Mouse (Mus musculus) olfactory bulb, adult 2 months (tissue): Measurements from ENCODE around the gene Khdrbs2. TPM values are rescaled to one million over a fixed set of nuclear protein-coding genes. Genes with fewer than 3 reads are reported as not detected.
A peak's percentile ranks its signal among the peaks of the same experiment; 100 is the strongest.
"Not testable (repeated sequence)": the region's sequence is repeated elsewhere in the genome, so short reads cannot be mapped to it uniquely, and the experiment has no call there.

ENCODE experiments used
- H3K27ac ChIP-seq: fragments of 200-500 bp; 2 replicates; pipeline ENCODE4 v1.5.1; 2012; ENCODE audit warnings: low read depth, low read length; ENCODE audit not compliant: insufficient read depth
- H3K4me1 ChIP-seq: fragments of 200-500 bp; 2 replicates; pipeline ENCODE4 v1.6.1; 2012; ENCODE audit warnings: low read length; ENCODE audit not compliant: control insufficient read depth, insufficient read depth
- H3K4me3 ChIP-seq: fragments of 200-500 bp; 2 replicates; pipeline ENCODE4 v1.5.1; 2012; ENCODE audit warnings: mild to moderate bottlenecking, low read depth, low read length, moderate library complexity; ENCODE audit not compliant: insufficient read depth
- CTCF ChIP-seq: fragments of 200-500 bp; IDR thresholded peaks from 2 replicates; pipeline ENCODE4 v1.5.1; 2012; ENCODE audit warnings: low read depth, mild to moderate bottlenecking, low read length, moderate library complexity; ENCODE audit not compliant: insufficient read depth
- POLR2A ChIP-seq: fragments of 200-500 bp; IDR thresholded peaks from 2 replicates; pipeline ENCODE4 v1.6.1; 2012; ENCODE audit warnings: mild to moderate bottlenecking, low read depth, low read length, moderate library complexity; ENCODE audit not compliant: insufficient read depth
- WGBS: fragments of 180-500 bp; shearing (Covaris S2); methylation state at CpG from one replicate; pipeline ENCODE4 v1.1.7; 2018; 5-methylcytosine and 5-hydroxymethylcytosine counted together
- polyA plus RNA-seq: library from polyadenylated mRNA; stranded (reverse); fragments of >200 nt; gene quantifications from 2 replicates; pipeline ENCODE4 v1.2.4, GENCODE M21; 2012; ENCODE audit warnings: low replicate concordance; ENCODE audit not compliant: missing spikeins, insufficient read depth, insufficient read length

Gene Khdrbs2
- polyA plus RNA-seq, 1 experiment = not detected

- H3K4me3 ChIP-seq = no peak overlapping the region
- TF ChIP-seq POLR2A (no peak), CTCF (no peak)
- WGBS = 64% methylated on average over 1 of the region's 1 CpGs
- no peaks in the 10 kb centered on the region for H3K4me1 ChIP-seq
- H3K27ac ChIP-seq = no peak overlapping the region
These were observed 257.0 kb downstream of the Khdrbs2 start for GRCm38 (mm10) chr1:32429493-32429892.

- H3K4me1 ChIP-seq = no peaks in the 10 kb centered on the region
- WGBS = 89% methylated on average over 3 of the region's 3 CpGs
- no peak overlapping the region for H3K4me3 ChIP-seq
- TF ChIP-seq POLR2A = no peak
- no peak for TF ChIP-seq CTCF
- H3K27ac ChIP-seq = no peak overlapping the region
These were observed 258.0 kb downstream of the Khdrbs2 start for GRCm38 (mm10) chr1:32430516-32430915.

GRCm38 (mm10) chr1:32433118-32433517 is 260.6 kb downstream of the Khdrbs2 start:
- Histone ChIP-seq H3K4me1 (no peaks in the 10 kb centered on the region), H3K27ac (no peak overlapping the region), H3K4me3 (no peak overlapping the region)
- WGBS = 90% methylated on average over 2 of the region's 2 CpGs
- no peak for TF ChIP-seq POLR2A
- no peak for TF ChIP-seq CTCF

GRCm38 (mm10) chr1:32443927-32444326 is 271.4 kb downstream of the Khdrbs2 start:
- TF ChIP-seq CTCF (no peak), POLR2A (no peak)
- 31% methylated on average over 5 of the region's 5 CpGs for WGBS
- Histone ChIP-seq H3K27ac (0 out of 2 replicates have a peak overlapping the region, but pooled peaks have one; percentile 1), H3K4me1 (no peaks in the 10 kb centered on the region), H3K4me3 (no peak overlapping the region)

GRCm38 (mm10) chr1:32463103-32463516 is 290.6 kb downstream of the Khdrbs2 start:
- Histone ChIP-seq H3K4me3 (no peak overlapping the region), H3K27ac (no peak overlapping the region), H3K4me1 (no peaks in the 10 kb centered on the region)
- TF ChIP-seq CTCF (no peak), POLR2A (no peak)
- WGBS = 80% methylated on average over 6 of the region's 6 CpGs

GRCm38 (mm10) chr1:32471022-32471421 is 298.5 kb downstream of the Khdrbs2 start:
- 85% methylated on average over 2 of the region's 2 CpGs for WGBS
- TF ChIP-seq CTCF (no peak), POLR2A (no peak)
- Histone ChIP-seq H3K4me3 (no peak overlapping the region), H3K4me1 (no peaks in the 10 kb centered on the region), H3K27ac (no peak overlapping the region)

- TF ChIP-seq CTCF (no peak), POLR2A (no peak)
- Histone ChIP-seq H3K27ac (no peak overlapping the region), H3K4me3 (no peak overlapping the region), H3K4me1 (no peaks in the 10 kb centered on the region)
- WGBS = 85% methylated on average over 11 of the region's 11 CpGs
These were observed 299.1 kb downstream of the Khdrbs2 start for GRCm38 (mm10) chr1:32471502-32472214.

- Histone ChIP-seq H3K4me1 (no peaks in the 10 kb centered on the region), H3K27ac (no peak overlapping the region), H3K4me3 (no peak overlapping the region)
- WGBS = 83% methylated on average over 2 of the region's 2 CpGs
- TF ChIP-seq CTCF (no peak), POLR2A (no peak)
These were observed 315.4 kb downstream of the Khdrbs2 start for GRCm38 (mm10) chr1:32487944-32488343.

GRCm38 (mm10) chr1:32503381-32503780 is 330.9 kb downstream of the Khdrbs2 start:
- TF ChIP-seq CTCF (no peak), POLR2A (no peak)
- Histone ChIP-seq H3K4me1 (no peaks in the 10 kb centered on the region), H3K27ac (no peak overlapping the region), H3K4me3 (no peak overlapping the region)
- WGBS = 92% methylated on average over 6 of the region's 6 CpGs

GRCm38 (mm10) chr1:32547194-32547593 is 374.7 kb downstream of the Khdrbs2 start, which contains the start of gene Gm5415:
Gm5415 (minus strand) TSS chr1:32547294.
- 85% methylated on average over 3 of the region's 7 CpGs for WGBS
- not testable (repeated sequence) for H3K4me1 ChIP-seq, H3K27ac ChIP-seq, H3K4me3 ChIP-seq
